Mouse (Mus musculus): ENCODE measurements at regions not wholly inside any gene's neighbourhood (a gene's known extent, or its start where the extent isn't known, plus 50 kb on each side); places are given as distances from the start of the nearest gene placed in this dataset.

- Histone ChIP-seq H3K36me3 (ENCODE audit: poor library complexity, severe bottlenecking) (no peaks in the 10 kb centered on the region), H3K4me2 (no peak overlapping the region), H3K27ac (no peak overlapping the region), H3K9me3 (replicated peaks) (no peaks in the 10 kb centered on the region), H3K9ac (no peak overlapping the region), H3K4me3 (no peak overlapping the region), H3K4me1 (no peaks in the 10 kb centered on the region), H3K27me3 (no peaks in the 10 kb centered on the region)
- ATAC-seq = no peak
Measured at GRCm38 (mm10) chr13:86857910-86858309, 811.2 kb upstream of the Cox7c start.

GRCm38 (mm10) chr13:86840862-86841261 is 794.2 kb upstream of the Cox7c start:
- H3K27ac ChIP-seq = peak overlapping the region; percentile 3; the same call in 1 of the 2 replicates
- H3K36me3 ChIP-seq (ENCODE audit: poor library complexity, severe bottlenecking) = no peaks in the 10 kb centered on the region
- no peaks in the 10 kb centered on the region for H3K4me1 ChIP-seq
- H3K9me3 ChIP-seq (replicated peaks) = no peaks in the 10 kb centered on the region
- 46% methylated on average over 1 of the region's 1 CpGs for WGBS
- H3K4me3 ChIP-seq = no peak overlapping the region
- H3K27me3 ChIP-seq = no peaks in the 10 kb centered on the region
- no peak overlapping the region for H3K9ac ChIP-seq
- H3K4me2 ChIP-seq = no peak overlapping the region
- peak; percentile 83 for ATAC-seq

Data from forebrain, embryonic 13.5 days (tissue).